ENCODE assay signal across 9 mouse cellular contexts in the genomic region with DNA sequence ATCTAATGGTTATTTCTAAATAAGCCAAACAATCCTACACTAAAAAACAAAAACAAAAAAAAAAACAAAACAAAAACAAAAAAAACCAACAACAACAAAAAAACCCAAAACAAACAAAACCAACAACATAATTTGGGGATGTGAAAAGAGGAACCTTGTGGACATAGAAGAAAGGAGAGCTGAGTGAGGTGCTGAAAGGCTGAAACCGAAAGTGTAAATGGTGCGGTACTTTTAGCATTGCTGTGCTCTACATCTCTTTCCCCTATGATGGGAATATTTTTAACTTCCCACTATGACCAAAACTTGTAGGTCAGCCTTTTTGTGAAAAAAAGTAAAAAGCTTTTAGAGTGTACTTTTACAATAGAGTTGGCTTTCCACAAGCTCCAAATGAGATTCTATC.
"Had no signal": no experiment of that assay in that cellular context is flagged by ENCODE, and none has a peak within 500 bp of the region (broad histone marks: within the 10 kb centered on the region; RNA-seq: fewer than 3 reads in every experiment).

No protein-coding gene starts in this region.

- ATAC-seq: lung, postnatal 0 days; midbrain, embryonic 13.5 days had no signal

- DNase-seq: kidney, adult 18-20 months; kidney, postnatal 14 days; layer of hippocampus, adult 9-11 months; liver; lung, adult 2 months; lung, postnatal 36 days; thymus, postnatal 36 days had no signal
